Mouse (Mus musculus) cerebellum, adult (tissue): ENCODE data around the gene Cyp17a1.

Experiments used
- ATAC-seq: cut with Nextera tagmentation; 2 replicates; pipeline ENCODE4 v1.9.2; 2017; ENCODE audit warnings: mild to moderate bottlenecking, moderate library complexity, mixed read lengths; ENCODE audit not compliant: insufficient number of reproducible peaks, low FRiP score, low TSS enrichment

The Cyp17a1 gene

DNA sequence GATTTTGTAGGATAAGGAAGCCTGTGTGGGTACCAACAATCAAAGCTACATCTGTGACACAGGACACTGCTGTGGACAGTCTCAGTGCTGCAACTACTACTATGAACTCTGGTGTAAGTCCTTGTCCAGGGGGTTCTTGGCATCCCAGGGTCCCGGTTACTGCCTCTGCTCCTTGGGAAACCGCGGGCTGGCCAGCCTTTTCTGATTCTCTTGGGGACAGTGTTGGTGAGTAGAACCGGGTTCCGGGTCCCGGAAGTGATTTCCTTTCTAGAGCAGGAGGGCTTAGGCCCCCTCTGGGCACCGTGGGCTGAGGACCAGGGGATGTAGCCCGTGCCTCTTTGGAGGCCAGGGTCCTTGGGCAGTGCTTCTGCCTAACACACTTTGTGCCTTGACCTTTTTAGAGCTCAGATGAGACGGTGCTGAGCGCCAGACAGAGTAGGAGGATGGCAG, 28.6 kb downstream of the Cyp17a1 start:
- ATAC-seq, result no peak

DNA sequence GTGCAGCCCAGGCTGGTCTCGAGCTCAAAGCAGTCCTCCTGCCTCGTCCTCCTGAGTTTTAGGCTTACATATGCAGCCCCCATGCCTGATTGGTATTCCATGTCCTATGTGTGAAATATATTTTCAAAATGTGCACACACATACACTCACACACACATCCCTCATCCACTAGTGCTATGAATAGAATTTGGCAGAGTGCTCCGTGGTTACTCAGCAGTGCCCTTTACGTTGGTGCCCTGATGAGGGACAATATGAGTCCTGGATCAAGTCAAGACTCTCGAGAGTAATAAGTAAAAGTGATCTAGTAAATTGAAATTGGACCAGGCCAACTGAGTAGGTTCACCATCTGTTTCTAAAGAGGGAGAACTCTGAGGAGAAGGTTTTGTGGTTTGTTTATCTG, 29.7 kb downstream of the Cyp17a1 start:
- no peak for ATAC-seq

GRCm38 (mm10) chr19:46642136-46642753, 30.7 kb downstream of the Cyp17a1 start:
- ATAC-seq, result no peak

GRCm38 (mm10) chr19:46641420-46642085, 31.4 kb downstream of the Cyp17a1 start:
- no peak for ATAC-seq

- no peak for ATAC-seq
Observed at GRCm38 (mm10) chr19:46640780-46641179, 32.2 kb downstream of the Cyp17a1 start.

DNA sequence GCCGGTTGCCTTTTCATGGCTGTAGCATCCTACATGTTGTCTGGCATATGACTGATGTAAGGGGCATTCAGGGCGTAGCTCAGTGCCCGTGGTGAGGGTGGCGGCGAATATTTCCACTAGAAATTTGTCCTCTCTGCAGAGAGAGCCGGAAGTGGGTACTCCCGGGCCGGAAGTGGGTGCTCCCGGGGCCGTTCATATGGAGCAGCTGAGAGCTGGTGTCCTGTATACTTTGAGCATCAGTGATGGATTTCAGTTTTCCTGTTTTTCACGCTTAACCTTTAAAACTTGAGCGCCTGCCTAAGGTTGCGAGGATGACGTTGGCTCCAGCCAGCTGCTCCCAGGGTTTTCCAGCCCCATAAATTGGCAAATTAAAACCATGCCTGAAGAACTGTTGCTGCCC, 33.5 kb downstream of the Cyp17a1 start:
- ATAC-seq, result no peak

DNA sequence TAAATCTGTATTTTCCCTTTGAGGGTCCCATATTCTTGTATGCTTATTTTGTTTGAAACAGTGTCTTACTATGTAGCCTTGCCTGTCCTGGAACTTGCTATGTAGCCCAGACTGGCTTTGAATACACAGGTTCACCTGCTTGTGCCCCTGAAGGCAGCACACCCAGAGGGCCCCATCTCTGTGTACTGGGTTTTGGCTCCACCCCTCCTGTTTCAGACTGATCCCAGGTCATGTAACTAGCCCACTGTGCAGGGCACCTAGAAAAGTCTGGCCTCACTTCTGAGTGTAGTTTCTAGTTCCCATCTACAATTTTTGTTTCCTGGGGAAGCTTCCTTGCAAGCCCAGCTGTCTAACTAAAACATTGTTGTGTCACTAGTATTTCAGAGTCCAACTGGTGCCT, 33.9 kb downstream of the Cyp17a1 start:
- no peak for ATAC-seq

- no peak for ATAC-seq
Observed at GRCm38 (mm10) chr19:46637598-46637997, 35.4 kb downstream of the Cyp17a1 start.

DNA sequence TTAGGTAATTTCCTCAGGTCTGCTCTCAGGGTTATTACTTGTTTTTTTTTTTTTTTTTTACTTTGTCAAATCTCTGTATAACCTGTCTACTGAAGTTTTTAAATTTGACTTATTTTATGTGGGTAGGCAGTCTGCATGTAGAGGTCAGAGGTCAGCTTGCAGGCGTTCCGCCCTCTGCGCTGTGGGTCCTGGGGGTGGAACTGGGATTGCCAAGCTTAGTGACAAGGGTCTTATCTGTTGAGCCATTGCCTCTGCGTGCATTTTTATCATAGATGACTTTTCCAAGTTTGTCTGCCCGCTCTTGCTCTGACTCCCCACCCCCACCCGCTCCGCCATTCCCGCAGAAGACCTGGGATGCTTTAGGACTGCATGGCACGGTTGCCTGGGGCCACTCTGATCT, 37.2 kb downstream of the Cyp17a1 start:
- ATAC-seq, result no peak

DNA sequence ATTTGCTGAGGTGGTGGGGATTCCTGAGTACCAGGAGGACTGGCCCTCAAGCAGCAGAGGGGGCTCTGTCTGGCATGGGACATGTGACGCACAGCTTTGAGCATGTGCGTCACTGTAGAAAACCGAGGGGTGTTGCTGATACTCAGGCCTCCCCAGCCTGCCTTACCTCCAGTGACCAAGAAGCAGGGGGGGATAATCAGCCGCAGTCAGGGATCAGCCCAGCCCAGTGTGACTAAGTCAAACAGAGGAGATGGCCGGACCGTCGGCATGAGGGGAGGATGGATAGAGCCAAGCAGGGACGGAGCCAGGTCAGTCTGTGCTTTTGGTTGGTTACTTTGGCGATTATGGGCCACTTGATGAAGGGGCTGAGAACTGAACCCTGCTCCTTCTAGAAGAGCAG, 41.3 kb downstream of the Cyp17a1 start:
- no peak for ATAC-seq

- no peak for ATAC-seq
Observed at GRCm38 (mm10) chr19:46629807-46630206, 43.2 kb downstream of the Cyp17a1 start.

DNA sequence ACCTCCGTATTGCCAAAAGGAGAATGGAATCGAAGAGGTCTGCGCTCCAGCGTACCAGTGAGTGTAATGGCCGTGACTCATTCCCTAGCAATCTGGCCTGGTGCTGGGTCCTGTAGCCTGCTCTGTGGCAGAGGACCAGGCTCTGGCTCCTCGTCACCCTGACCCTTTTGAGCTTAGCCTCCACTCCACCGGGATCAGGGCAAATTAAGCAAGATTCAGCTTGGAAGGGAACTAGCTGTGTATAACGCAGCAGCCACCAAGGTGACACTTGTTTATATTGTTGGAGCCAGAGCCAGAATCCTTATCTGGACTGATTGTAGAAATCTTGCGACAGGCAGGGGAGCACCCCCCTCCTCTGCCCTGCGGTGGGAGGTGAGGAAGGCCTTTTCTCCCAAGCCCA, 44.6 kb downstream of the Cyp17a1 start:
- no peak for ATAC-seq

DNA sequence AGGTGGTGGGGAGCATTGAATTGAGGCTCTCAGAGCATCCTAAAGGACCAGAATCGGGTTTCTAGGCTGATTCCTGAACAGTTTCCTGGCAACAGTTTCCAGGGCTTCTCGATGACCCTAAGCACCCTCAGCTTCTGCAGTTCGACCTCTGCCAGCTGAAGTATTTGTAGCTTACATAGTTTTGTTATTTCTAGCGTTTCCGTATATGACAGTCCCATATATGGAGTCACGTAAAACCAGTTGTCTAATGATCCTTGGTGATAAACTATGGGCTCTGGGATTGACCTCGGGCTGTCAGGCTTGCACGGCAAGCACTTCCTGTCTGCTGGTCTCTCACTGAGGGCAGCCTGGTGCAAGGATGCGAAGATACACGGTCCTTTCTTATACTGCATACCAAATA, 47.5 kb downstream of the Cyp17a1 start:
- no peak for ATAC-seq

- no peak for ATAC-seq
Observed at GRCm38 (mm10) chr19:46625015-46625414, 48.0 kb downstream of the Cyp17a1 start.

GRCm38 (mm10) chr19:46623790-46624772, 48.9 kb downstream of the Cyp17a1 start:
- 0 out of 2 replicates have a peak, but pooled peaks have one; percentile 45 for ATAC-seq

DNA sequence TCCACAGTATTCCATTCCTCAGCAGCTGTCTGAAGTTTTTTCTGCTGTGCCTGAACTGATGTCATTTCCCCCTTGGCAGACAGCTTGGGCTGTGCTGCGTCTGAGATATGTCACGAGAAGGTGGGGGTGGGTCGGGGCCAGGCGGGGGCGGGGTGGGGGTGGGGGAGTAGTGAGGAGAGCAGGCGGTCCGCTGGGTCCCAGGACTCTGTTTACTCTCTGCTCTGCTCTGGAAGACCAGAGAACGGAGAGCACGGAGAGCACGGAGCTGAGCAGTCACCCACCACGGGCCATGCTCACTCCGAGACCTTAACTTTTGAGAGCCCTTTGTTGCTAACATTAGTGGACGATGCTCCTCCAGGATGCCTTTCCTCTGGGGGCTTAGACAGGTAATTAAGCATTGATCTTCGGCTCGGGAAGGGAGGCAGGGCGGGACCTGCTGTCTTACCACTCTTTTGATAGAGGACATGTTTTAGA, 49.7 kb downstream of the Cyp17a1 start:
- ATAC-seq, result no peak

DNA sequence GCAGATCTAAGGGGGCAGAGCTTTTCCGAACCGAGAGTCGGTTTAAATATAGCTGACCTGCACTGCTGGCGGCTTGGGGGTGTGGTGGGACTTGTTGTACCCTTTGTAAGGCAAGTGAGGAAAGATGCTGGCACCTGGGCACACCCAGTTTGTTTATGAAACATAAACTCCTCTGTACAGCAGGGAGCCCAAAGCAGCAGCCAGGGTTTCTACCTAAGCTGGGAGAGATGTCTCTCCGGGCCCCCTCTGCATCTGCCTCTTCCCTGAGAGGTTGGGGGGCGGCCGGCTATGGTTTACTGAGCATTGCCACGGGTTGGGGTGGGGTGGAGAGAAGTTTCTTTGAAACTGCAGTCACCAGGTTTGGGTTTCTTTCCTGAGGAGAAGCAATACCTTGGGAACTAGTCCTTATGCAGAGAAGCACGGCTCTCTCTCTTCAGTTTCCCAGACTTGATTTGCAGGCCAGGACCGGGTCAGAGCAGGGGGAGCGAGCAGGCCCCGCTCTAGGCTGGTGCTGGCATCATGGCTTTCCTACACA, 50.2 kb downstream of the Cyp17a1 start:
- ATAC-seq, result no peak

DNA sequence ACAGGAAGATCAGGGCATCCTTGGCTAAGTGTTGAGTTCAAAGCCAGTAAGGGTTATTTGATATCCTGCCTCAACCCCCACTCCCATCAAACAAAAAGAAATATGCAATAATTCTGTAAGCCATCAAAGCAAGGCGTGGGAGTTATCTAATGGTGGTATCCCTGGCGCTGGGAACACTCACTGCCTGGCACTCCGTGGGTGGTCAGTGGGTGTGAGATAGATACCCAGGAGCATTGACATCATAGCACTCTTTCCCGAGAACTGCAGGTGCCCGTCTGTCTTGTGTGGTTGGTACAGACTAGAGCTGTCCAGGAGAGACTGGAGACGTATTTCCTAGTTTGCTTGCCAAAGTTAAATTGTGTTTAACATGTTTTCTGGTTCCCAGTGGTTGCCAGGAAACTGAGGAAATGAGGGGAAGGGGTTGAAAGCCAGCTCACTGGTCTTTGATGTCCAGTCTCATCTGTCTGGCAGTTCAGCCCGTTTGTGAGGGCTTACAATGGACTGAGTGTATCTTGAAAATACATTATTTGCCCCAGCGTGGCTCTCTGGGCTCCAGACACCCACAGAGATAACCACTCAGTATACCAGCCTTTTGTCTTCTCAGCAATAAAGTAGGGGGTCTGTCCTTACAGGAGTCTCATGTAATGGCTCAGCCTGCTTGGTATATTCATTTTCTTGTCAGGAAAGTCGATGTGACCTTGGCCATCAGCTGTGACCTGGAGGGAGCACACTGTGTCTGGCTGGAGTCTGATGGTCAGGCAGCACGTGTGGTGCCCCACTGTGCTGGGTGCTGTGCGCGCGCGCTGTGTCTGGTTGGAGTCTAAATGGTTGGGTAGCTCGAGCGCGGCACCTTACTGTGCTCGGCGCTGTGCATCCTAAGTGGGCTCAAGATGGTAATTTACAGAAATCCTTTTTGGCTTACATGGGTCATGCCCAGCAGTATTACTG, 51.5 kb downstream of the Cyp17a1 start:
- ATAC-seq, result no peak

DNA sequence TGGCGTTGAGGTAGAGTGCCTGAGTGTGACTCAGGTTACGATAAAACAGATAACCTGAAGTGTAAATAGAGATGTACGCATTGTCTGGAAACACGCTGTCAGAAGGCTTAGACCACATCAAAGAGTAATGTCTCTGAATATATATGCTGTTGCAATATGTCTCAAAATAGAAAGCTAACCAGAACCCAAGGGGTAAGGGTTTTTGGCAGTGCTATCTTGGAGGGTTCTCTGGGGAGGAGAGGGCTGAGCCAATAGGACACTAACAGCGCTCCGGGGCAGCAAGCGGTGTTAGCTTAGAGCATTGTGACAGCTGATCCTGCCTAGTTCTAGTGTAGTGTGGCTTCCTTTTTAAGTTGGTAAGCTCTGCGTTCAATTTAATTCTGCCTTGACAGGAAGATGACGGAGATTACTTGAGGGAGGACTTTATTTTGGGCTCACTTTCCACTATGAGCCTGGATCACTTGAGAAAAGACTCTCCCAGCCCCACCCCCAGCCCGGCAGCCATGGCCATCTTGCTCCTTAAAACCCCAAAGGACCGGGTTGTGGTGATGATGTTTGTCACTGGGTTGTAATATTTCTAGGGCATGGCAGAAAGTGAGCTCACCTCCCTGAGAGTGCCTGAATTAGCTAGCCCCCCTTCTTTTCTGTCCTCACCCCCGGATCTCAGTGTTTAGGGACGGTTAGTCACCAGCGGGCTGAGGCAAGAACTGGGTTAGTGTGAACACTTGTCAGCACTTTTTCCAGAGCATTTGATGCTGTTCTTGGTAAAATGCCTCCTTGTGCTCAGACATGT, 52.8 kb downstream of the Cyp17a1 start:
- ATAC-seq, result no peak
